Mouse (Mus musculus) liver, postnatal 0 days (tissue): Measurements from ENCODE around the gene Ccl11. TPM values are rescaled to one million over a fixed set of nuclear protein-coding genes. Genes with fewer than 3 reads are reported as not detected.

ENCODE experiments used
- ATAC-seq: fragments of 200-750 bp; cut with Nextera tagmentation; 2 replicates; pipeline ENCODE4 v1.8.0; 2017; ENCODE audit warnings: mild to moderate bottlenecking, moderate library complexity
- DNase-seq: peaks from one replicate; pipeline ENCODE4 v3.0.0-alpha.2; 2016
- H3K27ac ChIP-seq: fragments of 300-500 bp; sonication (generic); 2 replicates; pipeline ENCODE4 v1.5.1; 2014; ENCODE audit warnings: antibody characterized with exemption, moderate library complexity, mild to moderate bottlenecking, low read depth
- H3K27me3 ChIP-seq: fragments of 300-500 bp; sonication (generic); 2 replicates; pipeline ENCODE4 v1.6.1; 2014; ENCODE audit warnings: low read length, control low read depth, mixed read lengths; ENCODE audit not compliant: insufficient read depth
- H3K36me3 ChIP-seq: fragments of 300-500 bp; sonication (generic); replicated peaks from 2 replicates; pipeline ENCODE4 v1.6.1; 2014; ENCODE audit warnings: mild to moderate bottlenecking, control low read depth, low read length, moderate library complexity, mixed read lengths; ENCODE audit not compliant: insufficient read depth
- H3K4me1 ChIP-seq: fragments of 300-500 bp; sonication (generic); 2 replicates; pipeline ENCODE4 v1.6.1; 2014; ENCODE audit warnings: antibody characterized with exemption, mild to moderate bottlenecking, control low read depth; ENCODE audit not compliant: insufficient read depth
- H3K4me2 ChIP-seq: fragments of 300-500 bp; sonication (generic); 2 replicates; pipeline ENCODE4 v1.6.1; 2014; ENCODE audit warnings: low read depth, mild to moderate bottlenecking, low read length, moderate library complexity, mixed read lengths
- H3K4me3 ChIP-seq: fragments of 300-500 bp; sonication (generic); 2 replicates; pipeline ENCODE4 v1.5.1; 2014; ENCODE audit warnings: low read depth, low read length
- H3K9ac ChIP-seq: fragments of 300-500 bp; sonication (generic); replicated peaks from 2 replicates; pipeline ENCODE4 v1.6.1; 2014; ENCODE audit warnings: mild to moderate bottlenecking, moderate library complexity
- H3K9me3 ChIP-seq: fragments of 300-500 bp; sonication (generic); 2 replicates; pipeline ENCODE4 v1.6.1; 2016; ENCODE audit warnings: mild to moderate bottlenecking, control low read depth, low read length, mixed read lengths
- CTCF ChIP-seq: sonication (generic); IDR thresholded peaks from 2 replicates; pipeline ENCODE4 v1.5.1; 2016; ENCODE audit warnings: antibody characterized with exemption, low read depth
- EP300 ChIP-seq: IDR thresholded peaks from 2 replicates; pipeline ENCODE4 v1.6.1; 2016; ENCODE audit warnings: antibody characterized with exemption, low read depth, mild to moderate bottlenecking
- WGBS: fragments of 180-500 bp; shearing (Covaris S2); extraction: QIAGEN DNeasy Blood & Tissue Kit; methylation state at CpG from one replicate; pipeline ENCODE4 v1.1.7; 2014; ENCODE audit not compliant: insufficient replicate concordance; 5-methylcytosine and 5-hydroxymethylcytosine counted together
- polyA plus RNA-seq: library from polyadenylated mRNA; unstranded; fragments of >200 nt; fragmentation: Nextera tagmentation; extraction: Ambion mirVana; gene quantifications from 2 replicates; pipeline ENCODE4 v1.2.1, GENCODE M21; 2015

The Ccl11 gene
- polyA plus RNA-seq, 1 experiment from 2014 or later, result not detected

GRCm38 (mm10) chr11:82032678-82033344 lies 24.8 kb upstream of the Ccl11 start:
- peak; percentile 19 for DNase-seq
- no peak for TF ChIP-seq EP300
- no peak for TF ChIP-seq CTCF
- 50% methylated on average over 8 of the region's 8 CpGs for WGBS
- no peak overlapping the region for H3K4me2 ChIP-seq
- no peaks in the 10 kb centered on the region for H3K4me1 ChIP-seq
- no peak overlapping the region for H3K4me3 ChIP-seq
- H3K36me3 ChIP-seq, result no peaks in the 10 kb centered on the region
- no peaks in the 10 kb centered on the region for H3K27me3 ChIP-seq
- H3K27ac ChIP-seq, result peak overlapping the region; percentile 57
- H3K9me3 ChIP-seq, result no peaks in the 10 kb centered on the region
- no peak overlapping the region for H3K9ac ChIP-seq
- ATAC-seq, result no peak

GRCm38 (mm10) chr11:82034446-82034845 lies 23.2 kb upstream of the Ccl11 start:
- WGBS, result 81% methylated on average over 7 of the region's 7 CpGs
- no peaks in the 10 kb centered on the region for H3K27me3 ChIP-seq
- H3K9me3 ChIP-seq, result no peaks in the 10 kb centered on the region
- H3K36me3 ChIP-seq, result no peaks in the 10 kb centered on the region
- ATAC-seq (no peak), DNase-seq (no peak)
- no peak overlapping the region for H3K4me3 ChIP-seq
- no peak overlapping the region for H3K9ac ChIP-seq
- TF ChIP-seq CTCF (no peak), EP300 (no peak)
- no peak overlapping the region for H3K27ac ChIP-seq
- H3K4me2 ChIP-seq, result no peak overlapping the region
- no peaks in the 10 kb centered on the region for H3K4me1 ChIP-seq

- TF ChIP-seq EP300, result no peak
- ATAC-seq (peak; percentile 36; the same call in 1 of the 2 replicates), DNase-seq (peak; percentile 49)
- Histone ChIP-seq H3K9me3 (no peaks in the 10 kb centered on the region), H3K4me1 (no peaks in the 10 kb centered on the region), H3K27ac (no peak within 1 kb of the TSS), H3K9ac (no peak within 1 kb of the TSS), H3K4me3 (no peak within 1 kb of the TSS), H3K27me3 (no peaks in the 10 kb centered on the region), H3K36me3 (no peaks in the 10 kb centered on the region), H3K4me2 (no peak within 1 kb of the TSS)
- WGBS, result 23% methylated on average over 5 of the region's 5 CpGs
Measured at GRCm38 (mm10) chr11:82035356-82035755, 22.3 kb upstream of the Ccl11 start, which contains the start of gene Ccl2. Gene Ccl2, plus strand, starts transcription at chr11:82035571.

- Histone ChIP-seq H3K27me3 (no peaks in the 10 kb centered on the region), H3K4me3 (no peak overlapping the region), H3K9ac (no peak overlapping the region), H3K9me3 (no peaks in the 10 kb centered on the region), H3K4me1 (no peaks in the 10 kb centered on the region), H3K27ac (no peak overlapping the region), H3K36me3 (no peaks in the 10 kb centered on the region), H3K4me2 (no peak overlapping the region)
- no peak for DNase-seq
- ATAC-seq, result no peak
- no peak for TF ChIP-seq EP300
- TF ChIP-seq CTCF, result no peak
- 78% methylated on average over 2 of the region's 2 CpGs for WGBS
Measured at GRCm38 (mm10) chr11:82035857-82036256, 21.8 kb upstream of the Ccl11 start.

GRCm38 (mm10) chr11:82038535-82038934 lies 19.1 kb upstream of the Ccl11 start, which contains the start of gene Gm17268:
Gene Gm17268, minus strand, starts transcription at chr11:82038562.
- H3K9ac ChIP-seq, result no peak within 1 kb of the TSS
- DNase-seq, result no peak
- no peak for TF ChIP-seq EP300
- TF ChIP-seq CTCF, result 0 out of 2 replicates have a peak, but pooled peaks have one; percentile 25
- H3K4me2 ChIP-seq, result no peak within 1 kb of the TSS
- H3K4me3 ChIP-seq, result no peak within 1 kb of the TSS
- H3K36me3 ChIP-seq, result no peaks in the 10 kb centered on the region
- 27% methylated on average over 2 of the region's 2 CpGs for WGBS
- H3K4me1 ChIP-seq, result no peaks in the 10 kb centered on the region
- ATAC-seq, result no peak
- H3K9me3 ChIP-seq, result no peaks in the 10 kb centered on the region
- no peaks in the 10 kb centered on the region for H3K27me3 ChIP-seq
- no peak within 1 kb of the TSS for H3K27ac ChIP-seq

- DNase-seq, result no peak
- TF ChIP-seq EP300 (no peak), CTCF (no peak)
Measured at GRCm38 (mm10) chr11:82039132-82039660, 18.4 kb upstream of the Ccl11 start.

More at GRCm38 (mm10) chr11:82039132-82039660, 18.4 kb upstream of the Ccl11 start:
- Histone ChIP-seq H3K4me3 (no peak overlapping the region), H3K9me3 (no peaks in the 10 kb centered on the region), H3K4me2 (no peak overlapping the region), H3K9ac (no peak overlapping the region), H3K36me3 (no peaks in the 10 kb centered on the region), H3K27me3 (no peaks in the 10 kb centered on the region), H3K27ac (no peak overlapping the region), H3K4me1 (no peaks in the 10 kb centered on the region)
- no peak for ATAC-seq
- 47% methylated on average over 3 of the region's 3 CpGs for WGBS
